Mouse (Mus musculus) lung, adult 2 months (tissue): ENCODE data around the gene Rnf126. TPM values are rescaled to one million over a fixed set of nuclear protein-coding genes. Genes with fewer than 3 reads are reported as not detected.

Experiments
- DNase-seq: peaks from one replicate; pipeline ENCODE4 v3.0.0; 2022
- H3K4me1 ChIP-seq: fragments of 200-500 bp; 2 replicates; pipeline ENCODE4 v1.6.1; 2011; ENCODE audit warnings: low read length; ENCODE audit not compliant: control insufficient read depth, insufficient read depth
- H3K4me3 ChIP-seq: fragments of 200-500 bp; replicated peaks from 2 replicates; pipeline ENCODE3; 2011; ENCODE audit warnings: low read depth, mild to moderate bottlenecking, control low read depth, low read length; ENCODE audit errors: extremely low read depth
- CTCF ChIP-seq: fragments of 200-500 bp; IDR thresholded peaks from 2 replicates; pipeline ENCODE4 v1.5.1; 2011; ENCODE audit warnings: mild to moderate bottlenecking, low read length, control low read depth; ENCODE audit not compliant: insufficient read depth
- POLR2A ChIP-seq: fragments of 200-500 bp; IDR thresholded peaks from 2 replicates; pipeline ENCODE4 v1.6.1; 2011; ENCODE audit warnings: low read depth, mild to moderate bottlenecking, control low read depth, low read length, borderline replicate concordance; ENCODE audit errors: extremely low read depth
- WGBS: fragments of 180-500 bp; shearing (Covaris S2); methylation state at CpG from one replicate; pipeline ENCODE4 v1.1.7; 2018; 5-methylcytosine and 5-hydroxymethylcytosine counted together
- polyA plus RNA-seq: library from polyadenylated mRNA; depleted of rRNA; stranded (reverse); fragments of >200 nt; gene quantifications from 2 replicates; pipeline ENCODE4 v1.2.3, GENCODE M21; 2012; rRNA removed

Rnf126 gene
- polyA plus RNA-seq, 1 experiment = 103 TPM

- TF ChIP-seq CTCF = no peak
- Histone ChIP-seq H3K4me3 (peak overlapping the region; percentile 6), H3K4me1 (no peaks in the 10 kb centered on the region; the same call in 1 of the 2 replicates)
- peak; percentile 30 for DNase-seq
- WGBS = 1% methylated on average over 43 of the region's 44 CpGs
Measured at GRCm38 (mm10) chr10:79716988-79717355, 49.8 kb downstream of the Rnf126 start.

- WGBS = 4% methylated on average over 87 of the region's 91 CpGs
- no peak for DNase-seq
- no peak for TF ChIP-seq CTCF
- no peak for TF ChIP-seq POLR2A
- H3K4me3 ChIP-seq = peak within 1 kb of the TSS; percentile 6
- no peaks in the 10 kb centered on the region; the same call in 1 of the 2 replicates for H3K4me1 ChIP-seq
Measured at GRCm38 (mm10) chr10:79716254-79716987, 50.3 kb downstream of the Rnf126 start, which contains the start of gene Hcn2. TSS of gene Hcn2 (plus strand) at chr10:79716634.

DNA sequence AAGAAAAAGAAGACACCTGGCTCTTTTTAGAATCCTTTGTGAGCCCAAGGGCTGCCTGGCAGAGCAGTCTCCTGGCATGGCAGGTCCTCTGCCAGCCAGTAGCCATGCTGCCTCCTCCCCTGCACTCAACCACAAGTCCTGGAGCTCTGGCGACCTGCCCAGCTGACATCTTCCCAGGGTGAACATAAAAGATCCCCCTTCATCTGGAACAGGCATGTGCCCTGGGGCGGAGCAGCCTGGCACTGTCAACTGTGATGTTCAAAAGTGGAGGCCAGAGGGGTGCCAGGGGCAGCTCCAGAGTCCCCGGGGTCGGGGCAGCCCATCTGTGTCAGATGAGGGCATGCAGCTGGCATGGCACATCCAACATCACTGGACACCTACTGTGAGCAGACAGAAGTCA lies 51.8 kb downstream of the Rnf126 start:
- no peak overlapping the region for H3K4me3 ChIP-seq
- TF ChIP-seq POLR2A (no peak), CTCF (no peak)
- no peaks in the 10 kb centered on the region; the same call in 1 of the 2 replicates for H3K4me1 ChIP-seq
- DNase-seq = no peak
- WGBS = 60% methylated on average over 4 of the region's 4 CpGs

GRCm38 (mm10) chr10:79713163-79713562 lies 53.6 kb downstream of the Rnf126 start:
- WGBS = 30% methylated on average over 1 of the region's 1 CpGs
- Histone ChIP-seq H3K4me1 (peaks cover 2% of the 10 kb centered on the region), H3K4me3 (no peak overlapping the region)
- peak; percentile 15; the same call in 1 of the 2 replicates for TF ChIP-seq POLR2A
- TF ChIP-seq CTCF = no peak
- DNase-seq = no peak

GRCm38 (mm10) chr10:79712499-79713126 lies 54.1 kb downstream of the Rnf126 start:
- peak; percentile 77 for DNase-seq
- H3K4me3 ChIP-seq = no peak overlapping the region
- 22% methylated on average over 4 of the region's 6 CpGs for WGBS
- TF ChIP-seq CTCF (peak; percentile 86), POLR2A (no peak)
- peaks cover 2% of the 10 kb centered on the region for H3K4me1 ChIP-seq

- WGBS = 74% methylated on average over 1 of the region's 1 CpGs
- 0 out of 2 replicates have a peak, but pooled peaks have one; percentile 13 for TF ChIP-seq CTCF
- no peak for TF ChIP-seq POLR2A
- peak; percentile 13 for DNase-seq
- Histone ChIP-seq H3K4me1 (peaks cover 5% of the 10 kb centered on the region), H3K4me3 (no peak overlapping the region)
Measured at GRCm38 (mm10) chr10:79712029-79712428, 54.7 kb downstream of the Rnf126 start.

DNA sequence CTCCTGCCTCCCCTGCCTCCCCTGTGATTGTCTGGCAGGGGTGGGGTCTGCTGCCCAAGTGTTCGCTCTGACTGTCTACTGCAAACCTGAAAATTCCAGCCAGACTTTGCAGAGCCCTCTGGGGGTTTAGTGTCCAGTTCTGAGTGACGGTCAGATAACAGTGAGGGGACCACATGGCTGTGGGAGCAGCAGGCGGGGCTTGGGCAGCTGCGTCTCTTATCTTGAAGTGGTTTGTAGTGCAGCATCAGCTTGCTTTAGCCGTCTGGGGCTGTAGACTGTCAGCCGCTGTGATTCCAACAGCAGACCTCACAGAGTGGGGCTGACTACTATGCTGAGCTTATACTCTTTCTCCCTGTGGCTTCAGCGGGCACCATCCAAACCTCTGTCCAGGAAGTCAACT lies 57.4 kb downstream of the Rnf126 start:
- no peak overlapping the region for H3K4me3 ChIP-seq
- H3K4me1 ChIP-seq = peaks cover 26% of the 10 kb centered on the region
- TF ChIP-seq CTCF (no peak), POLR2A (no peak)
- DNase-seq = no peak
- 56% methylated on average over 7 of the region's 7 CpGs for whole genome bisulfite sequencing

DNA sequence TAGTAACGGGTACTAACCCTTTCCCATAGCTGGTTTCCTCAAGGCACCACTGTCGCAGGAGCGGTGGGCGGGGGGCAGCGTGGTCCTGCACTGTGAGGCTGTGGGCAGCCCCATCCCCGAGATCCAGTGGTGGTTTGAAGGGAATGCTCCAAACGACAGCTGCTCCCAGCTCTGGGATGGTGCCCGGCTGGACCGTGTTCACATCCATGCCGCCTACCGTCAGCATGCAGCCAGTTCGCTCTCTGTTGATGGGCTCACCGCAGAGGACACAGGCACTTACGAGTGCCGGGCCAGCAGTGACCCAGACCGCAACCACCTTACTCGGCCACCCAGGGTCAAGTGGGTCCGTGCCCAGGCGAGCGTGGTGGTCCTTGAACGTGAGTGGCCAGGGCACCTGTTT lies 58.1 kb downstream of the Rnf126 start:
- Histone ChIP-seq H3K4me1 (peaks cover 26% of the 10 kb centered on the region), H3K4me3 (no peak overlapping the region)
- 70% methylated on average over 21 of the region's 21 CpGs for WGBS
- no peak for TF ChIP-seq POLR2A
- TF ChIP-seq CTCF = no peak
- peak; percentile 14 for DNase-seq

Other genes starting within 250 kb of the Rnf126 start
- gene Plpp2, start 233.2 kb downstream of the Rnf126 start, polyA plus RNA-seq = 27.9 and 30.4 TPM in 2 replicates
- 62.5 and 71.8 TPM in 2 replicates for gene Mier2, start 211.8 kb downstream of the Rnf126 start, polyA plus RNA-seq
- gene Theg, start 179.6 kb downstream of the Rnf126 start, polyA plus RNA-seq = not detected in 2 replicates
- not detected in 2 replicates for gene C2cd4c, start 152.9 kb downstream of the Rnf126 start, polyA plus RNA-seq
- gene Shc2, start 129.0 kb downstream of the Rnf126 start, polyA plus RNA-seq = 2.4 and 2.7 TPM in 2 replicates
- not detected in 2 replicates for gene Odf3l2, start 121.2 kb downstream of the Rnf126 start, polyA plus RNA-seq
- gene Madcam1, start 102.4 kb downstream of the Rnf126 start, polyA plus RNA-seq = 0.13 TPM in 1 of 2 replicates, not detected in the other
- gene Tpgs1, start 97.6 kb downstream of the Rnf126 start, polyA plus RNA-seq = 70.4 and 84.7 TPM in 2 replicates
- gene Cdc34, start 84.8 kb downstream of the Rnf126 start, polyA plus RNA-seq = 112 and 121 TPM in 2 replicates
- gene Gzmm, start 77.9 kb downstream of the Rnf126 start, polyA plus RNA-seq = 1.5 and 1.6 TPM in 2 replicates
- 684 and 692 TPM in 2 replicates for gene Bsg, start 62.5 kb downstream of the Rnf126 start, polyA plus RNA-seq
- gene Hcn2, start 50.3 kb downstream of the Rnf126 start, polyA plus RNA-seq = 3.0 and 3.9 TPM in 2 replicates
- gene Polrmt, start 20.4 kb downstream of the Rnf126 start, polyA plus RNA-seq = 42.0 and 46.2 TPM in 2 replicates
- 0.10 and 1.0 TPM in 2 replicates for gene Fgf22, start 11.9 kb downstream of the Rnf126 start, polyA plus RNA-seq
- 65.8 and 72.7 TPM in 2 replicates for gene Fstl3, start 10.3 kb upstream of the Rnf126 start, polyA plus RNA-seq
- 0.20 TPM in 1 of 2 replicates, not detected in the other for gene Prss57, start 24.0 kb upstream of the Rnf126 start, polyA plus RNA-seq
- 34.2 and 38.5 TPM in 2 replicates for gene Palm, start 26.6 kb upstream of the Rnf126 start, polyA plus RNA-seq
- 4.0 and 4.8 TPM in 2 replicates for gene Misp, start 54.0 kb upstream of the Rnf126 start, polyA plus RNA-seq
- 224 and 265 TPM in 2 replicates for gene Ptbp1, start 87.5 kb upstream of the Rnf126 start, polyA plus RNA-seq
- 3.6 and 5.0 TPM in 2 replicates for gene Prtn3, start 107.5 kb upstream of the Rnf126 start, polyA plus RNA-seq
- gene Plppr3, start 107.7 kb upstream of the Rnf126 start, polyA plus RNA-seq = 8.4 and 8.9 TPM in 2 replicates
- 0.11 and 0.85 TPM in 2 replicates for gene Elane, start 119.3 kb upstream of the Rnf126 start, polyA plus RNA-seq
- gene Cfd, start 123.9 kb upstream of the Rnf126 start, polyA plus RNA-seq = 297 and 1,797 TPM in 2 replicates
- 76.2 and 79.1 TPM in 2 replicates for gene Med16, start 142.0 kb upstream of the Rnf126 start, polyA plus RNA-seq
- not detected in 2 replicates for gene Gm26602, start 143.9 kb upstream of the Rnf126 start, polyA plus RNA-seq
- 20.9 and 24.4 TPM in 2 replicates for gene Kiss1r, start 150.0 kb upstream of the Rnf126 start, polyA plus RNA-seq
- gene R3hdm4, start 154.3 kb upstream of the Rnf126 start, polyA plus RNA-seq = 129 and 162 TPM in 2 replicates
- 7.8 and 8.6 TPM in 2 replicates for gene Arid3a, start 160.1 kb upstream of the Rnf126 start, polyA plus RNA-seq
- 33.5 and 35.5 TPM in 2 replicates for gene Wdr18, start 193.2 kb upstream of the Rnf126 start, polyA plus RNA-seq
- 0.33 TPM in 1 of 2 replicates, not detected in the other for gene Grin3b, start 203.8 kb upstream of the Rnf126 start, polyA plus RNA-seq
- 294 and 318 TPM in 2 replicates for gene Tmem259, start 217.4 kb upstream of the Rnf126 start, polyA plus RNA-seq
- gene Cnn2, start 221.6 kb upstream of the Rnf126 start, polyA plus RNA-seq = 387 and 395 TPM in 2 replicates
- 31.4 and 38.2 TPM in 2 replicates for gene Abca7, start 229.5 kb upstream of the Rnf126 start, polyA plus RNA-seq
- gene Arhgap45, start 249.7 kb upstream of the Rnf126 start, polyA plus RNA-seq = 102 and 103 TPM in 2 replicates